Mouse (Mus musculus) forebrain, embryonic 13.5 days (tissue): ENCODE data around the gene Il18rap. TPM values are rescaled to one million over a fixed set of nuclear protein-coding genes. Genes with fewer than 3 reads are reported as not detected.

Experiments
- ATAC-seq: fragments of 200-750 bp; cut with Nextera tagmentation; 2 replicates; pipeline ENCODE4 v1.8.0; 2017
- H3K27ac ChIP-seq: fragments of 300-500 bp; sonication (generic); 2 replicates; pipeline ENCODE4 v1.5.1; 2015; ENCODE audit warnings: inconsistent platforms, mild to moderate bottlenecking, moderate library complexity
- H3K27me3 ChIP-seq: fragments of 300-500 bp; sonication (generic); 2 replicates; pipeline ENCODE4 v1.6.1; 2015; ENCODE audit warnings: mild to moderate bottlenecking, inconsistent platforms
- H3K36me3 ChIP-seq: fragments of 300-500 bp; sonication (generic); 2 replicates; pipeline ENCODE4 v1.6.1; 2015; ENCODE audit warnings: mild to moderate bottlenecking, inconsistent platforms; ENCODE audit not compliant: poor library complexity, severe bottlenecking
- H3K4me1 ChIP-seq: fragments of 300-500 bp; sonication (generic); 2 replicates; pipeline ENCODE4 v1.6.1; 2015; ENCODE audit warnings: inconsistent platforms
- H3K4me2 ChIP-seq: fragments of 300-500 bp; sonication (generic); 2 replicates; pipeline ENCODE4 v1.6.1; 2015; ENCODE audit warnings: inconsistent platforms, mild to moderate bottlenecking, moderate library complexity
- H3K4me3 ChIP-seq: fragments of 300-500 bp; sonication (generic); 2 replicates; pipeline ENCODE4 v1.5.1; 2015; ENCODE audit warnings: mild to moderate bottlenecking, inconsistent platforms
- H3K9ac ChIP-seq: fragments of 300-500 bp; sonication (generic); 2 replicates; pipeline ENCODE4 v1.6.1; 2015; ENCODE audit warnings: mild to moderate bottlenecking, inconsistent platforms
- H3K9me3 ChIP-seq: fragments of 300-500 bp; sonication (generic); replicated peaks from 2 replicates; pipeline ENCODE4 v1.6.1; 2016; ENCODE audit warnings: inconsistent platforms
- WGBS: fragments of 180-500 bp; shearing (Covaris S2); methylation state at CpG from one replicate; pipeline ENCODE4 v1.1.7; 2015; 5-methylcytosine and 5-hydroxymethylcytosine counted together
- polyA plus RNA-seq: library from polyadenylated mRNA; unstranded; fragments of >200 nt; fragmentation: Nextera tagmentation; extraction: Ambion mirVana; gene quantifications from 2 replicates; pipeline ENCODE4 v1.2.1, GENCODE M21; 2015

Gene Il18rap
- polyA plus RNA-seq, 1 experiment from 2014 or later = 0.09 TPM

GRCm38 (mm10) chr1:40499708-40500107 lies 15.5 kb upstream of the Il18rap start:
- no peak for ATAC-seq
- H3K36me3 ChIP-seq = no peaks in the 10 kb centered on the region
- H3K4me3 ChIP-seq = no peak overlapping the region
- no peak overlapping the region for H3K4me2 ChIP-seq
- H3K9me3 ChIP-seq = no peaks in the 10 kb centered on the region
- WGBS = 92% methylated on average over 1 of the region's 1 CpGs
- no peak overlapping the region for H3K9ac ChIP-seq
- H3K27ac ChIP-seq = no peak overlapping the region
- no peaks in the 10 kb centered on the region for H3K27me3 ChIP-seq
- no peaks in the 10 kb centered on the region for H3K4me1 ChIP-seq

GRCm38 (mm10) chr1:40501126-40501525 lies 14.0 kb upstream of the Il18rap start:
- Histone ChIP-seq H3K4me3 (no peak overlapping the region), H3K27me3 (no peaks in the 10 kb centered on the region), H3K9ac (no peak overlapping the region), H3K4me1 (no peaks in the 10 kb centered on the region), H3K36me3 (no peaks in the 10 kb centered on the region), H3K4me2 (no peak overlapping the region), H3K27ac (no peak overlapping the region), H3K9me3 (no peaks in the 10 kb centered on the region)
- no peak for ATAC-seq
- WGBS = 95% methylated on average over 4 of the region's 4 CpGs

GRCm38 (mm10) chr1:40501546-40502398 lies 13.4 kb upstream of the Il18rap start:
- no peak for ATAC-seq
- H3K36me3 ChIP-seq = no peaks in the 10 kb centered on the region
- H3K27ac ChIP-seq = no peak overlapping the region
- no peak overlapping the region for H3K4me3 ChIP-seq
- H3K4me1 ChIP-seq = no peaks in the 10 kb centered on the region
- H3K4me2 ChIP-seq = no peak overlapping the region
- no peak overlapping the region for H3K9ac ChIP-seq
- no peaks in the 10 kb centered on the region for H3K27me3 ChIP-seq
- H3K9me3 ChIP-seq = no peaks in the 10 kb centered on the region
- WGBS = 91% methylated on average over 11 of the region's 11 CpGs

GRCm38 (mm10) chr1:40504548-40504947 lies 10.6 kb upstream of the Il18rap start:
- Histone ChIP-seq H3K4me2 (no peak overlapping the region), H3K27ac (no peak overlapping the region)

GRCm38 (mm10) chr1:40516364-40516763 lies 1.2 kb downstream of the Il18rap start:
- Histone ChIP-seq H3K9me3 (no peaks in the 10 kb centered on the region), H3K4me3 (no peak overlapping the region), H3K36me3 (no peaks in the 10 kb centered on the region), H3K4me1 (peaks cover 13% of the 10 kb centered on the region), H3K27ac (no peak overlapping the region), H3K9ac (no peak overlapping the region), H3K27me3 (no peaks in the 10 kb centered on the region), H3K4me2 (no peak overlapping the region)
- ATAC-seq = no peak
- WGBS = 94% methylated on average over 6 of the region's 6 CpGs

More at GRCm38 (mm10) chr1:40504548-40504947, 10.6 kb upstream of the Il18rap start:
- Histone ChIP-seq H3K9me3 (no peaks in the 10 kb centered on the region), H3K36me3 (no peaks in the 10 kb centered on the region), H3K4me3 (no peak overlapping the region), H3K27me3 (no peaks in the 10 kb centered on the region), H3K4me1 (no peaks in the 10 kb centered on the region), H3K9ac (no peak overlapping the region)
- no peak for ATAC-seq
- 84% methylated on average over 5 of the region's 5 CpGs for WGBS

- Histone ChIP-seq H3K4me3 (no peak overlapping the region), H3K36me3 (no peaks in the 10 kb centered on the region), H3K27ac (no peak overlapping the region), H3K9ac (no peak overlapping the region), H3K4me1 (no peaks in the 10 kb centered on the region), H3K4me2 (no peak overlapping the region), H3K27me3 (no peaks in the 10 kb centered on the region), H3K9me3 (no peaks in the 10 kb centered on the region)
- WGBS = 87% methylated on average over 7 of the region's 7 CpGs
- no peak for ATAC-seq
These were observed 7.8 kb downstream of the Il18rap start for GRCm38 (mm10) chr1:40522918-40523317.

GRCm38 (mm10) chr1:40523971-40524722 lies 9.0 kb downstream of the Il18rap start:
- Histone ChIP-seq H3K4me1 (no peaks in the 10 kb centered on the region), H3K4me3 (no peak overlapping the region), H3K4me2 (no peak overlapping the region), H3K9ac (no peak overlapping the region), H3K27me3 (no peaks in the 10 kb centered on the region), H3K27ac (no peak overlapping the region), H3K36me3 (no peaks in the 10 kb centered on the region), H3K9me3 (no peaks in the 10 kb centered on the region)
- ATAC-seq = no peak
- 89% methylated on average over 5 of the region's 5 CpGs for WGBS

- ATAC-seq = no peak
- no peaks in the 10 kb centered on the region for H3K27me3 ChIP-seq
- no peak overlapping the region for H3K4me3 ChIP-seq
- H3K9ac ChIP-seq = no peak overlapping the region
- no peak overlapping the region for H3K4me2 ChIP-seq
- WGBS = 90% methylated on average over 5 of the region's 5 CpGs
- no peaks in the 10 kb centered on the region for H3K36me3 ChIP-seq
- H3K9me3 ChIP-seq = no peaks in the 10 kb centered on the region
- no peak overlapping the region for H3K27ac ChIP-seq
- no peaks in the 10 kb centered on the region for H3K4me1 ChIP-seq
These were observed 14.1 kb downstream of the Il18rap start for GRCm38 (mm10) chr1:40529287-40529686.

GRCm38 (mm10) chr1:40537577-40537976 lies 22.4 kb downstream of the Il18rap start:
- no peak overlapping the region for H3K4me2 ChIP-seq
- no peak for ATAC-seq
- no peak overlapping the region for H3K4me3 ChIP-seq
- H3K4me1 ChIP-seq = no peaks in the 10 kb centered on the region
- H3K27ac ChIP-seq = no peak overlapping the region
- WGBS = 87% methylated on average over 5 of the region's 5 CpGs
- H3K36me3 ChIP-seq = no peaks in the 10 kb centered on the region
- H3K9ac ChIP-seq = no peak overlapping the region
- no peaks in the 10 kb centered on the region for H3K27me3 ChIP-seq
- no peaks in the 10 kb centered on the region for H3K9me3 ChIP-seq

- no peak overlapping the region for H3K4me2 ChIP-seq
- H3K4me3 ChIP-seq = no peak overlapping the region
- WGBS = 1% methylated on average over 2 of the region's 2 CpGs
- no peak overlapping the region for H3K9ac ChIP-seq
- 0 out of 2 replicates have a peak, but pooled peaks have one; percentile 43 for ATAC-seq
- H3K27ac ChIP-seq = no peak overlapping the region
- H3K27me3 ChIP-seq = no peaks in the 10 kb centered on the region
- no peaks in the 10 kb centered on the region for H3K9me3 ChIP-seq
- no peaks in the 10 kb centered on the region for H3K36me3 ChIP-seq
- H3K4me1 ChIP-seq = peaks cover 7% of the 10 kb centered on the region; the same call in 1 of the 2 replicates
These were observed 29.5 kb downstream of the Il18rap start for GRCm38 (mm10) chr1:40544650-40545049.

- H3K9ac ChIP-seq = no peak overlapping the region
- no peaks in the 10 kb centered on the region for H3K27me3 ChIP-seq
- peaks cover 7% of the 10 kb centered on the region; the same call in 1 of the 2 replicates for H3K4me1 ChIP-seq
- 81% methylated on average over 4 of the region's 4 CpGs for WGBS
- no peak overlapping the region for H3K4me3 ChIP-seq
- no peak overlapping the region for H3K27ac ChIP-seq
- H3K4me2 ChIP-seq = no peak overlapping the region
- no peaks in the 10 kb centered on the region for H3K36me3 ChIP-seq
- no peak for ATAC-seq
- H3K9me3 ChIP-seq = no peaks in the 10 kb centered on the region
These were observed 31.5 kb downstream of the Il18rap start for GRCm38 (mm10) chr1:40546645-40547044.

GRCm38 (mm10) chr1:40547064-40547572 lies 32.0 kb downstream of the Il18rap start:
- Histone ChIP-seq H3K4me1 (peaks cover 7% of the 10 kb centered on the region; the same call in 1 of the 2 replicates), H3K4me2 (no peak overlapping the region), H3K36me3 (no peaks in the 10 kb centered on the region), H3K27ac (no peak overlapping the region), H3K9ac (no peak overlapping the region), H3K9me3 (no peaks in the 10 kb centered on the region), H3K4me3 (no peak overlapping the region), H3K27me3 (no peaks in the 10 kb centered on the region)
- ATAC-seq = 0 out of 2 replicates have a peak, but pooled peaks have one; percentile 27
- WGBS = 54% methylated on average over 11 of the region's 11 CpGs
